Mouse (Mus musculus): Measurements from ENCODE around the gene Gm49395. TPM values are rescaled to one million over a fixed set of nuclear protein-coding genes. Genes with fewer than 3 reads are reported as not detected.
A peak's percentile ranks its signal among the peaks of the same experiment; 100 is the strongest.

Gene Gm49395
- polyA plus RNA-seq, 1 experiment from 2014 or later, result 11.1 TPM

DNA sequence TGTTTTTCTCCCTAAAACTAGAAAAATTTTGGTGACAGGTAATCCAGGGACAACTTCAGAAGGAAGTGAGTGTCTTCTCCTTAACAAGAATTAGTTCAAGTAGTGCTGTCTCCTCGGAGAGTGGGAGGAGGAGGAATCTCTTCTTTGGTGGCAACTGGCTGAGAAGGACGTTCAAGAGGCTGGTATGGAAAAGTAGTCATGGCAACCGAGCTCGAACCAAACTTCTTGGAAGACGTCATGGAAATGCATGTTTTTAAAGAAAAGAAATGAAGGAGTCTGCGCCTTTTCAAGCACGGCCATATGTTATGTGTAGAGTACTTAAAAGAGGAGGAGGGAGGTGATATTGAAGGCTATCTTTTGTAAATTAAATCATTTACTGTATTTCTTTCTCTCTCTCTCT is 49.2 kb downstream of the Gm49395 start:
- Histone ChIP-seq H3K36me3 (ENCODE audit: control insufficient read depth, insufficient read depth, low read length) (no peaks in the 10 kb centered on the region; the same call in 1 of the 2 replicates), H3K4me2 (no peak overlapping the region), H3K4me3 (ENCODE audit: low read depth, low read length) (no peak overlapping the region), H3K27ac (ENCODE audit: low read depth, low read length) (no peak overlapping the region), H3K9me3 (replicated peaks; ENCODE audit: control insufficient read depth, low read length) (no peaks in the 10 kb centered on the region), H3K9ac (ENCODE audit: low read depth, low read length) (no peak overlapping the region), H3K27me3 (ENCODE audit: control insufficient read depth, insufficient read depth, low read length) (no peaks in the 10 kb centered on the region), H3K4me1 (ENCODE audit: control insufficient read depth, insufficient read depth, low read length) (peaks cover 6% of the 10 kb centered on the region; the same call in 1 of the 2 replicates)
- ATAC-seq (replicated peaks; ENCODE audit: insufficient number of reproducible peaks, low FRiP score, low TSS enrichment), result no peak
- 78% methylated on average over 7 of the region's 7 CpGs for WGBS (ENCODE audit: insufficient replicate concordance)

DNA sequence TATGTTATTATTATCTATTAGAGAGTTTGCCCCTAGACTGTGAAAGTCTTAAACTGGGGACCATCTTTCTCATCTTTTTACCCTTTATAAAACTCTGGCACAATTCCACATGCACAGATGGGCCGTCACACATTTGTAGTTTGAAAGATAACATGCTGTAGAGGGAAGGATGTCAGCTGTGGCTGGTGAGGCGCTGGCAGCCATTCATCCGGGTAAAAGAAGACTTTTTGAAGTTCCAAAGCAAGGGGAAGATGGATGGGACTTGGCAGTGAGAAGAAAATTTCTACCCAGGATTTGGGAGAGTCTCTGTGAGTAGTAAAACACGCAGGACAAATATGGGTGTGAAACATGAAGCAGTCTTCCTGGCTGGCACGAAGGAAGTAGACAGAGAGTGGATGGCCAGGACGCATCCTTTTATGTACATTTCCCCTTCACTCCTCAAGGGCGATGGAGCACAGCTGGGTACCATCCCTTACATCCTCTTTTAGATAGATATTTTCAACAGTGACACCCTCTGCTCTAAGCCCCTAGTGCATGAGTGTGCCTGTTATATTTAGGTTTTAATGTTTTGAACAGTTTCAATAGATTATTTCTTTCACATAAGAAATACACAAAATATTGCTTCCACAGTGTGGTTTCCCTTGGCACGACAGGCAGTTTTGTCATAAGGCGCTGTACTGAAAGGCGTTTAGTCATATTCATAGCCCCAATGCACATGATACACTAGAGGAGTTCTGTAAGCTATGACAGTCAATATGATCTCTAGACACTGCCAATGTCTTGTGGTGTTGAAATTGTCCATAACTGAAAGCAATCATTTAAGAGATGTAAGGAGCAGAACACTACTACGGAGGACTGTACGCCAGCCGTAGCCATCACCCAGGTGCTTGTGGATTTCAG is 50.8 kb downstream of the Gm49395 start:
- Histone ChIP-seq H3K27ac (ENCODE audit: low read depth, low read length) (0 out of 2 replicates have a peak overlapping the region, but pooled peaks have one; percentile 10), H3K27me3 (ENCODE audit: control insufficient read depth, insufficient read depth, low read length) (no peaks in the 10 kb centered on the region), H3K9ac (ENCODE audit: low read depth, low read length) (no peak overlapping the region), H3K4me2 (no peak overlapping the region), H3K4me1 (ENCODE audit: control insufficient read depth, insufficient read depth, low read length) (peaks cover 6% of the 10 kb centered on the region; the same call in 1 of the 2 replicates), H3K9me3 (replicated peaks; ENCODE audit: control insufficient read depth, low read length) (no peaks in the 10 kb centered on the region), H3K4me3 (ENCODE audit: low read depth, low read length) (no peak overlapping the region), H3K36me3 (ENCODE audit: control insufficient read depth, insufficient read depth, low read length) (no peaks in the 10 kb centered on the region; the same call in 1 of the 2 replicates)
- WGBS (ENCODE audit: insufficient replicate concordance), result 70% methylated on average over 13 of the region's 13 CpGs
- ATAC-seq (replicated peaks; ENCODE audit: insufficient number of reproducible peaks, low FRiP score, low TSS enrichment), result no peak

DNA sequence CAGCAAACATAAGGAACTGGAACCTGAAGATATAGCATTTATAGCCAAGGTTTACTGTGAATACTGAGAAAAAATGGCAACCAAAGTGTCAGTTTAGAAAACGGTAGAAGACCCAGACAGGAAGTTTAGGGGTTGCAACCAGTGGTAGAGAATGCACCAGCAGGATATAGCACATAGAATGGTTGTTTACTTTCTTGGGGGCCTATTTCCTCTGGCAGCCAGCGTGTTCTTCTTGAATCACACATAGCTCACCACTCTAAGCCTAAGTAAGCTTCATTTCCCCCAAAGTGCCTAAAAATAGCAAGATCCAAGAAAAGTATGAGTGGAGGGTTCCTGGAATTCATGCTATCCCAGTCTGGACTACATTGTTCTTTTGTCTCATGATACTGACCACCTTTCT is 59.1 kb downstream of the Gm49395 start:
- Histone ChIP-seq H3K27ac (ENCODE audit: low read depth, low read length) (peak overlapping the region; percentile 57; the same call in 1 of the 2 replicates), H3K9ac (ENCODE audit: low read depth, low read length) (no peak overlapping the region), H3K9me3 (replicated peaks; ENCODE audit: control insufficient read depth, low read length) (no peaks in the 10 kb centered on the region), H3K4me1 (ENCODE audit: control insufficient read depth, insufficient read depth, low read length) (no peaks in the 10 kb centered on the region), H3K4me2 (no peak overlapping the region), H3K27me3 (ENCODE audit: control insufficient read depth, insufficient read depth, low read length) (no peaks in the 10 kb centered on the region), H3K36me3 (ENCODE audit: control insufficient read depth, insufficient read depth, low read length) (no peaks in the 10 kb centered on the region), H3K4me3 (ENCODE audit: low read depth, low read length) (no peak overlapping the region)
- WGBS (ENCODE audit: insufficient replicate concordance), result 33% methylated on average over 2 of the region's 2 CpGs
- no peak for ATAC-seq (replicated peaks; ENCODE audit: insufficient number of reproducible peaks, low FRiP score, low TSS enrichment)

DNA sequence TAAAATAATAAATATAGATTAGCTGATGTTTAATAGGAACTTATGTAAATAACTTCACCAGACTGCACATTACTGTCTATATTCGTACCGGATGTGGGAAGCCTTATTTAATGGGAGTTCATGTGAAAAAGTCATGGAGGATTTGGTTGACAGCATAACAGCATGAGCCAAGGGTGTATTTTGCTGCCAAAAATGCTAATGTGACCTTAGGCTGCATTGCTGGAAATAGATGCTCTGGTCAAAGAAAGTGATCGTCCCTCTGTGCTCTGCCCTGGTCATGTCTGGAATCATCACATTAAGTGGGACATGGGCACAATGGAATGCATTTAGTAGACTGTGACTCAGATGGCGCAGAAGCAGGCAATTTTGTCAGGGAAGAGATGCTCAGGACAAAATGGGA is 64.4 kb downstream of the Gm49395 start:
- peaks cover 2% of the 10 kb centered on the region; the same call in 1 of the 2 replicates for H3K4me1 ChIP-seq (ENCODE audit: control insufficient read depth, insufficient read depth, low read length)
- H3K27ac ChIP-seq (ENCODE audit: low read depth, low read length), result no peak overlapping the region
- WGBS (ENCODE audit: insufficient replicate concordance), result 81% methylated on average over 4 of the region's 4 CpGs
- H3K9me3 ChIP-seq (replicated peaks; ENCODE audit: control insufficient read depth, low read length), result no peaks in the 10 kb centered on the region
- no peak for ATAC-seq (replicated peaks; ENCODE audit: insufficient number of reproducible peaks, low FRiP score, low TSS enrichment)
- H3K4me3 ChIP-seq (ENCODE audit: low read depth, low read length), result no peak overlapping the region
- no peak overlapping the region for H3K4me2 ChIP-seq
- H3K36me3 ChIP-seq (ENCODE audit: control insufficient read depth, insufficient read depth, low read length), result no peaks in the 10 kb centered on the region
- no peaks in the 10 kb centered on the region for H3K27me3 ChIP-seq (ENCODE audit: control insufficient read depth, insufficient read depth, low read length)
- H3K9ac ChIP-seq (ENCODE audit: low read depth, low read length), result no peak overlapping the region

- Histone ChIP-seq H3K27me3 (ENCODE audit: control insufficient read depth, insufficient read depth, low read length) (no peaks in the 10 kb centered on the region), H3K4me2 (no peak overlapping the region), H3K4me3 (ENCODE audit: low read depth, low read length) (no peak overlapping the region), H3K36me3 (ENCODE audit: control insufficient read depth, insufficient read depth, low read length) (no peaks in the 10 kb centered on the region), H3K9ac (ENCODE audit: low read depth, low read length) (no peak overlapping the region), H3K9me3 (replicated peaks; ENCODE audit: control insufficient read depth, low read length) (no peaks in the 10 kb centered on the region), H3K4me1 (ENCODE audit: control insufficient read depth, insufficient read depth, low read length) (peaks cover 2% of the 10 kb centered on the region; the same call in 1 of the 2 replicates), H3K27ac (ENCODE audit: low read depth, low read length) (no peak overlapping the region)
- no peak for ATAC-seq (replicated peaks; ENCODE audit: insufficient number of reproducible peaks, low FRiP score, low TSS enrichment)
- 41% methylated on average over 8 of the region's 8 CpGs for WGBS (ENCODE audit: insufficient replicate concordance)
Observed at GRCm38 (mm10) chr13:115035387-115035786, 66.3 kb downstream of the Gm49395 start.

DNA sequence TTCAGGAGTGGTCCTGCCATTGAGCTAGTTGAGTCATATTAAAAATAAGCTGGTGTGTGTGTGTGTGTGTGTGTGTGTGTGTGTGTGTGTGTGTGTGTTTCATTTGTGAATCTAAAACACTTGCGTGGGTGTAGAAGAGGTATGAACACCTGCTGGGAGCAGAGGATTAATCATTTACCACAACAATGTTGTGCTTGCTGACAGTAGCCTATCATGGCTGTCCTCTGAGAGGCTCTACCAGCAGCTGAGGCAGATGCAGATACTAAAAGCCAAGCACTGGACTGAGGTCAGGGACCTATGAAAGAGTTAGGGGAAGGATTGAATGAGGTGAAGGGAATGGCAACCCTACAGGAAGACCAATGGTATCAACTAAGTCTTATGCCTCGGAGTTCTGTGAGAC is 68.6 kb downstream of the Gm49395 start:
- peaks cover 2% of the 10 kb centered on the region; the same call in 1 of the 2 replicates for H3K4me1 ChIP-seq (ENCODE audit: control insufficient read depth, insufficient read depth, low read length)
- no peak for ATAC-seq (replicated peaks; ENCODE audit: insufficient number of reproducible peaks, low FRiP score, low TSS enrichment)
- 71% methylated on average over 2 of the region's 2 CpGs for WGBS (ENCODE audit: insufficient replicate concordance)
- no peak overlapping the region for H3K27ac ChIP-seq (ENCODE audit: low read depth, low read length)
- no peaks in the 10 kb centered on the region for H3K27me3 ChIP-seq (ENCODE audit: control insufficient read depth, insufficient read depth, low read length)
- no peak overlapping the region for H3K4me2 ChIP-seq
- H3K4me3 ChIP-seq (ENCODE audit: low read depth, low read length), result no peak overlapping the region
- no peak overlapping the region for H3K9ac ChIP-seq (ENCODE audit: low read depth, low read length)
- H3K9me3 ChIP-seq (replicated peaks; ENCODE audit: control insufficient read depth, low read length), result no peaks in the 10 kb centered on the region
- no peaks in the 10 kb centered on the region for H3K36me3 ChIP-seq (ENCODE audit: control insufficient read depth, insufficient read depth, low read length)

DNA sequence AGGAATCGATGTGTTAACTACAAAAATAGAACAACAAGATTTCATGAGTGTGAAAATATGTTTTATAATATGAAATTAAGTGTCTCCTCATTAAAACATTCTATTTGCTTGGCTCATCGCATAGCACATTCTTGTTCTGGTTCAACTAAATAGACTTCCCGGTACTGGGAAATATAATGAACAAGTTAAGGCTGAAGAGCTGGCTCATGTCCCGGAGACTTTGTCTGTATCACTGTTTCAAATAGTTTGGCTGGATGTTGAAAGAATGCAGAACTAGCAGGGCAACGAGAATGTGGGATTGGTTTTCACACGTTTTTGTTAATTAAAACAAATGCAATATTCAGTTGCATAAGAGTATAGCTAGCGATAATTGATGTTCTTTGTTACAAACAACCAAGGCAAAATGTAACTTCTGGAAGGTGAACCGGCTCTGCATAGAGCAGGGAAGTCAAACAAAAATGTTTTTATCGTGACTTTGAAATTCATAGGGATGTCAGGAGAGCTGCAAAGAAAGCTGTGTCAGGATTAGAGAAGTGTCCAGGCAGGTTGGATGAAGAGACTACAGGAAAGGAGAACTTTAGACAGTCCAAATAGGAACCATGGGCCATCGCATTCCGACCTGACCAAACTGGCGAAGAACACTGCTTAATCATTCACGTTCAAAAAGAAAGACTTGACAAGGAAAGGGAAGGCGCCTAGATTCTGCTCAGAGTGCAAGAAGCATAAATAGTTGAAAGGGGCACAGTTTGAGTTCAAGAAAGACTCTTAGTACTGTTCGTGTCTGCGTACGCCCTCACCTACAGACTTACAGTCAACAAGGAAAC is 70.3 kb downstream of the Gm49395 start:
- H3K4me2 ChIP-seq, result no peak overlapping the region
- no peaks in the 10 kb centered on the region for H3K36me3 ChIP-seq (ENCODE audit: control insufficient read depth, insufficient read depth, low read length)
- 78% methylated on average over 17 of the region's 17 CpGs for WGBS (ENCODE audit: insufficient replicate concordance)
- H3K9ac ChIP-seq (ENCODE audit: low read depth, low read length), result no peak overlapping the region
- ATAC-seq (replicated peaks; ENCODE audit: insufficient number of reproducible peaks, low FRiP score, low TSS enrichment), result no peak
- no peak overlapping the region; the same call in 1 of the 2 replicates for H3K27ac ChIP-seq (ENCODE audit: low read depth, low read length)
- peaks cover 2% of the 10 kb centered on the region; the same call in 1 of the 2 replicates for H3K4me1 ChIP-seq (ENCODE audit: control insufficient read depth, insufficient read depth, low read length)
- H3K9me3 ChIP-seq (replicated peaks; ENCODE audit: control insufficient read depth, low read length), result no peaks in the 10 kb centered on the region
- no peaks in the 10 kb centered on the region for H3K27me3 ChIP-seq (ENCODE audit: control insufficient read depth, insufficient read depth, low read length)
- H3K4me3 ChIP-seq (ENCODE audit: low read depth, low read length), result no peak overlapping the region

- H3K4me2 ChIP-seq, result no peak overlapping the region
- H3K27me3 ChIP-seq (ENCODE audit: control insufficient read depth, insufficient read depth, low read length), result no peaks in the 10 kb centered on the region
- no peak overlapping the region for H3K9ac ChIP-seq (ENCODE audit: low read depth, low read length)
- H3K27ac ChIP-seq (ENCODE audit: low read depth, low read length), result no peak overlapping the region
- H3K9me3 ChIP-seq (replicated peaks; ENCODE audit: control insufficient read depth, low read length), result no peaks in the 10 kb centered on the region
- peaks cover 16% of the 10 kb centered on the region for H3K4me1 ChIP-seq (ENCODE audit: control insufficient read depth, insufficient read depth, low read length)
- H3K36me3 ChIP-seq (ENCODE audit: control insufficient read depth, insufficient read depth, low read length), result no peaks in the 10 kb centered on the region
- H3K4me3 ChIP-seq (ENCODE audit: low read depth, low read length), result no peak overlapping the region
- WGBS (ENCODE audit: insufficient replicate concordance), result 90% methylated on average over 3 of the region's 3 CpGs
- ATAC-seq (replicated peaks; ENCODE audit: insufficient number of reproducible peaks, low FRiP score, low TSS enrichment), result no peak
Observed at GRCm38 (mm10) chr13:115025394-115025793, 76.3 kb downstream of the Gm49395 start.
